Mouse (Mus musculus) erythroblast, embryonic 14.5 days (primary cell): ENCODE measurements around the gene Abhd11. TPM values are rescaled to one million over a fixed set of nuclear protein-coding genes. Genes with fewer than 3 reads are reported as not detected.
"Not testable (repeated sequence)": the region's sequence is repeated elsewhere in the genome, so short reads cannot be mapped to it uniquely, and the experiment has no call there.

Source experiments
- H3K27me3 ChIP-seq: 2 replicates; pipeline ENCODE4 v1.6.1; 2012; ENCODE audit warnings: inconsistent platforms; ENCODE audit not compliant: control insufficient read depth
- H3K36me3 ChIP-seq: 2 replicates; pipeline ENCODE4 v1.6.1; 2012; ENCODE audit warnings: mild to moderate bottlenecking, inconsistent platforms; ENCODE audit not compliant: control insufficient read depth
- H3K4me1 ChIP-seq: 2 replicates; pipeline ENCODE4 v1.6.1; 2012; ENCODE audit warnings: inconsistent platforms; ENCODE audit not compliant: control insufficient read depth
- H3K4me3 ChIP-seq: replicated peaks from 2 replicates; pipeline ENCODE3; 2012; ENCODE audit warnings: moderate library complexity, mild to moderate bottlenecking, inconsistent platforms
- H3K9me3 ChIP-seq: 2 replicates; pipeline ENCODE4 v1.6.1; 2012; ENCODE audit warnings: low read length, inconsistent platforms, mixed read lengths; ENCODE audit not compliant: control insufficient read depth
- GATA1 ChIP-seq: IDR thresholded peaks from 2 replicates; pipeline ENCODE4 v1.6.1; 2012; ENCODE audit warnings: low read length, inconsistent platforms, mixed read lengths
- TAL1 ChIP-seq: IDR thresholded peaks from 3 replicates; pipeline ENCODE4 v1.6.1; 2012; ENCODE audit warnings: low read length, inconsistent platforms, mixed read lengths
- polyA plus RNA-seq: library from polyadenylated mRNA; stranded (reverse); fragments of >175 nt; gene quantifications from 2 replicates; pipeline ENCODE4 v1.2.3, GENCODE M21; 2012

The Abhd11 gene
- polyA plus RNA-seq, 1 experiment = 2.2 TPM

- Histone ChIP-seq H3K9me3 (no peaks in the 10 kb centered on the region), H3K4me3 (no peak overlapping the region), H3K4me1 (peaks cover 3% of the 10 kb centered on the region; the same call in 1 of the 2 replicates), H3K36me3 (peaks cover 17% of the 10 kb centered on the region), H3K27me3 (no peaks in the 10 kb centered on the region)
- no peak for TF ChIP-seq GATA1
- no peak for TF ChIP-seq TAL1
These were observed 39.6 kb downstream of the Abhd11 start for GRCm38 (mm10) chr5:135048539-135048938.

GRCm38 (mm10) chr5:135049268-135049667 is 40.3 kb downstream of the Abhd11 start:
- H3K9me3 ChIP-seq, H3K4me1 ChIP-seq: not testable (repeated sequence)
- peaks cover 24% of the 10 kb centered on the region for H3K36me3 ChIP-seq

GRCm38 (mm10) chr5:135053356-135053755 is 44.4 kb downstream of the Abhd11 start:
- TF ChIP-seq TAL1 (no peak), GATA1 (no peak)
- Histone ChIP-seq H3K27me3 (no peaks in the 10 kb centered on the region), H3K4me3 (no peak overlapping the region), H3K4me1 (peaks cover 3% of the 10 kb centered on the region; the same call in 1 of the 2 replicates), H3K9me3 (no peaks in the 10 kb centered on the region), H3K36me3 (peaks cover 60% of the 10 kb centered on the region)

More at GRCm38 (mm10) chr5:135049268-135049667, 40.3 kb downstream of the Abhd11 start:
- not testable (repeated sequence) for H3K4me3 ChIP-seq, H3K27me3 ChIP-seq

Other genes with a start within 250 kb of the Abhd11 start
- gene Tmem270, start 102.4 kb upstream of the Abhd11 start, polyA plus RNA-seq = 0.04 TPM in 1 of 2 replicates, not detected in the other
- 5.9 and 6.1 TPM in 2 replicates for gene Cldn13, start 93.6 kb upstream of the Abhd11 start, polyA plus RNA-seq
- gene Mettl27, start 76.8 kb upstream of the Abhd11 start, polyA plus RNA-seq = 5.8 and 6.4 TPM in 2 replicates
- not detected in 2 replicates for gene Cldn4, start 62.2 kb upstream of the Abhd11 start, polyA plus RNA-seq
- 0.04 TPM in 1 of 2 replicates, not detected in the other for gene Cldn3, start 22.9 kb upstream of the Abhd11 start, polyA plus RNA-seq
- gene Stx1a, start 14.3 kb downstream of the Abhd11 start, polyA plus RNA-seq = 0.05 and 0.07 TPM in 2 replicates
- gene Dnajc30, start 55.0 kb downstream of the Abhd11 start, polyA plus RNA-seq = 5.0 and 5.9 TPM in 2 replicates
- 12.3 TPM in 2 replicates for gene Bud23, start 55.8 kb downstream of the Abhd11 start, polyA plus RNA-seq
- not detected in 2 replicates for gene Vps37d, start 69.1 kb downstream of the Abhd11 start, polyA plus RNA-seq
- 0.03 and 0.06 TPM in 2 replicates for gene Mlxipl, start 80.7 kb downstream of the Abhd11 start, polyA plus RNA-seq
- gene Tbl2, start 140.5 kb downstream of the Abhd11 start, polyA plus RNA-seq = 0.58 and 0.84 TPM in 2 replicates
- gene Bcl7b, start 159.1 kb downstream of the Abhd11 start, polyA plus RNA-seq = 9.0 and 9.3 TPM in 2 replicates
- gene Baz1b, start 178.1 kb downstream of the Abhd11 start, polyA plus RNA-seq = 2.5 and 2.8 TPM in 2 replicates
- gene Fzd9, start 242.1 kb downstream of the Abhd11 start, polyA plus RNA-seq = 0.01 TPM in 1 of 2 replicates, not detected in the other